Mouse (Mus musculus) heart, adult 2 months (tissue): ENCODE results near the gene Natd1. TPM values are rescaled to one million over a fixed set of nuclear protein-coding genes. Genes with fewer than 3 reads are reported as not detected.

Experiments
- DNase-seq, 2 experiments: peaks; one replicate each; pipeline ENCODE4 v3.0.0; 2021
- H3K27ac ChIP-seq: fragments of 200-600 bp; 2 replicates; pipeline ENCODE4 v1.8.1; 2022
- H3K27me3 ChIP-seq: fragments of 200-500 bp; 2 replicates; pipeline ENCODE4 v1.6.1; 2012; ENCODE audit warnings: mild to moderate bottlenecking, low read length, inconsistent platforms, mixed read lengths; ENCODE audit not compliant: control insufficient read depth, insufficient read depth
- H3K36me3 ChIP-seq: fragments of 200-500 bp; 2 replicates; pipeline ENCODE4 v1.6.1; 2012; ENCODE audit warnings: low read length, inconsistent platforms; ENCODE audit not compliant: control insufficient read depth, insufficient read depth
- H3K4me1 ChIP-seq: fragments of 200-500 bp; 2 replicates; pipeline ENCODE4 v1.6.1; 2011; ENCODE audit warnings: low read length; ENCODE audit not compliant: control insufficient read depth, insufficient read depth
- H3K4me3 ChIP-seq: fragments of 200-600 bp; 2 replicates; pipeline ENCODE4 v1.8.1; 2022
- H3K79me2 ChIP-seq: fragments of 200-500 bp; replicated peaks from 2 replicates; pipeline ENCODE4 v1.6.1; 2012; ENCODE audit warnings: mild to moderate bottlenecking, inconsistent platforms, low read length, moderate library complexity, mixed read lengths; ENCODE audit not compliant: control insufficient read depth, insufficient read depth
- H3K9ac ChIP-seq: fragments of 200-500 bp; 2 replicates; pipeline ENCODE4 v1.6.1; 2012; ENCODE audit warnings: low read depth, mild to moderate bottlenecking, control low read depth, inconsistent platforms, low read length, mixed read lengths
- CTCF ChIP-seq: fragments of 200-600 bp; IDR thresholded peaks from 2 replicates; pipeline ENCODE4 v1.8.1; 2022; ENCODE audit warnings: antibody characterized with exemption, mild to moderate bottlenecking, moderate library complexity
- EP300 ChIP-seq: fragments of 200-500 bp; IDR thresholded peaks from 2 replicates; pipeline ENCODE4 v1.6.1; 2011; ENCODE audit warnings: low read depth, low read length, control low read depth; ENCODE audit not compliant: insufficient read depth
- POLR2A ChIP-seq: fragments of 200-500 bp; IDR thresholded peaks from 2 replicates; pipeline ENCODE4 v1.6.1; 2011; ENCODE audit warnings: mild to moderate bottlenecking, low read depth, low read length, control low read depth; ENCODE audit not compliant: insufficient read depth
- WGBS: fragments of 180-500 bp; shearing (Covaris S2); methylation state at CpG from one replicate; pipeline ENCODE4 v1.1.7; 2018; 5-methylcytosine and 5-hydroxymethylcytosine counted together
- intact Hi-C: fragments of 180-260 bp; cut with DNase I; formaldehyde crosslinking; loops from one replicate; pipeline ENCODE4 v1.15.1; 2025
- polyA plus RNA-seq: library from polyadenylated mRNA; depleted of rRNA; stranded (reverse); fragments of >200 nt; gene quantifications from 2 replicates; pipeline ENCODE4 v1.2.3, GENCODE M21; 2012
- total RNA-seq, 2 experiments: library from RNA; stranded (reverse); gene quantifications; 2 replicates each; pipeline ENCODE4 v1.2.3; 2021

Natd1 gene
- total and polyA plus RNA-seq, 3 experiments: 11.4 to 15.6 (median 13.4) TPM

DNA sequence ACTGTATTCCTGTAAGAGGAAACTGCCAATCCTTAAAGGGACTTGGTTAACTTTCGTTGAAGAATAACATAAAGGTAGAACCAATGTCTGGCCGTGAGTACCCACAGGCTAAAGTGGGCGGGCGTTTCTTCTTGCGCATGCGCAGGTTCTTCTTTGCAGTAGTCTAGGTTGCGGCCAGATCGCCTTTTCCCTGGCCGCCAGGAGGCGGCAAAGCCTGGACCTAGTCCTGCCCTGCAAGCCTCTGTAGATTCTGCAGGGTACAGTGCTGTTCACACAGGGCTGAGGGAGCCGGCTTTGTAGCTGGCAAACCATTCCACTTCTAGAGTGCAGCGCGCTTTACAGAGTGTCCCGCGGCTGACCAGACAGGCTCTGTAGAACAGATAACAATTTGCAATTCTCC, 39.3 kb upstream of the Natd1 start:
- Histone ChIP-seq H3K9ac (no peak overlapping the region), H3K36me3 (no peaks in the 10 kb centered on the region), H3K4me3 (no peak overlapping the region), H3K4me1 (peaks cover 3% of the 10 kb centered on the region), H3K27ac (no peak overlapping the region; the same call in 1 of the 2 replicates), H3K79me2 (no peaks in the 10 kb centered on the region), H3K27me3 (no peaks in the 10 kb centered on the region)
- WGBS: 7% methylated on average over 15 of the region's 15 CpGs
- intact Hi-C loops: loop anchor here (1.0 to 5.0 kb wide), 2 partner anchors 88 to 137 kb away; no protein-coding TSS in a partner anchor
- TF ChIP-seq POLR2A (no peak), EP300 (peak; percentile 70; the same call in 1 of the 2 replicates), CTCF (peak; percentile 91)
- peak; percentile 83 to 87 for DNase-seq

- WGBS: 90% methylated on average over 6 of the region's 6 CpGs
- Histone ChIP-seq H3K27ac (no peak overlapping the region), H3K36me3 (no peaks in the 10 kb centered on the region), H3K4me3 (no peak overlapping the region), H3K9ac (no peak overlapping the region), H3K4me1 (peaks cover 3% of the 10 kb centered on the region), H3K27me3 (no peaks in the 10 kb centered on the region), H3K79me2 (no peaks in the 10 kb centered on the region)
- intact Hi-C loops: loop anchor here (5.0 kb wide), 1 partner anchor 89 kb away; no protein-coding TSS in a partner anchor
- no peak for TF ChIP-seq CTCF
- TF ChIP-seq EP300: no peak
- no peak for TF ChIP-seq POLR2A
- DNase-seq: peak in 1 of 2 experiments; percentile 17
Measured at GRCm38 (mm10) chr11:60952986-60953385, 38.4 kb upstream of the Natd1 start.

DNA sequence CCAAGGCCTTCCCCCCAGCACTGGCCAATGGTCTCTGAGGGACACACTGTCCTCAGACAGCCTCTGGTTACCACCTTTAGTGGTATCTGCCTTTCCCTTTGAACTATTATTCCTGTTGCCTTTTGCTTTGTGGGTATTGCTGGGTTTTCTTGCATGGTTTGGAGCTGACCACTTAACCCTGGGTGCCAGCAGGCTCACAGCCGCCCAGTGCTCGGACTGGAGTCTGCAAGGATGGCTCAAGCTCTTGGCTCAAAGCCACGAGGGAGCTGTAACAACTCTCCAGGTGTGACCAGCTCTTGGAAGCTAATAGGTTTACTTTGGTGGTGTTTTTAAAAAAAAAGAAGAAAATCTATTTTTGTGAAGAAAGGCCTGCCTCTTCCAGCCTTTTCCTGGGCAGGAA, 37.8 kb upstream of the Natd1 start:
- no peaks in the 10 kb centered on the region for H3K36me3 ChIP-seq
- 88% methylated on average over 3 of the region's 3 CpGs for WGBS
- H3K4me3 ChIP-seq: no peak overlapping the region
- H3K4me1 ChIP-seq: peaks cover 3% of the 10 kb centered on the region
- DNase-seq: no peak
- TF ChIP-seq POLR2A (no peak), CTCF (no peak), EP300 (no peak)
- H3K79me2 ChIP-seq: no peaks in the 10 kb centered on the region
- no peak overlapping the region for H3K27ac ChIP-seq
- H3K27me3 ChIP-seq: no peaks in the 10 kb centered on the region
- no peak overlapping the region for H3K9ac ChIP-seq
- intact Hi-C loops: loop anchor here (5.0 kb wide), 1 partner anchor 90 kb away; no protein-coding TSS in a partner anchor

- no peak overlapping the region for H3K27ac ChIP-seq
- H3K36me3 ChIP-seq: no peaks in the 10 kb centered on the region
- H3K4me1 ChIP-seq: peaks cover 3% of the 10 kb centered on the region
- H3K9ac ChIP-seq: no peak overlapping the region
- WGBS: 88% methylated on average over 5 of the region's 5 CpGs
- TF ChIP-seq POLR2A: no peak
- intact Hi-C loops: loop anchor here (5.0 kb wide), 1 partner anchor 90 kb away; no protein-coding TSS in a partner anchor
- H3K79me2 ChIP-seq: no peaks in the 10 kb centered on the region
- no peaks in the 10 kb centered on the region for H3K27me3 ChIP-seq
- DNase-seq: no peak
- no peak overlapping the region for H3K4me3 ChIP-seq
Measured at GRCm38 (mm10) chr11:60951896-60952295, 37.3 kb upstream of the Natd1 start.

GRCm38 (mm10) chr11:60945003-60945402, 30.5 kb upstream of the Natd1 start:
- no peaks in the 10 kb centered on the region for H3K36me3 ChIP-seq
- 84% methylated on average over 4 of the region's 4 CpGs for WGBS
- H3K27me3 ChIP-seq: no peaks in the 10 kb centered on the region
- no peaks in the 10 kb centered on the region for H3K79me2 ChIP-seq
- intact Hi-C loops: no loop called here
- TF ChIP-seq EP300 (no peak), CTCF (no peak), POLR2A (no peak)
- no peak for DNase-seq
- H3K27ac ChIP-seq: no peak overlapping the region
- peaks cover 5% of the 10 kb centered on the region; the same call in 1 of the 2 replicates for H3K4me1 ChIP-seq
- H3K4me3 ChIP-seq: no peak overlapping the region
- H3K9ac ChIP-seq: no peak overlapping the region

- H3K9ac ChIP-seq: no peak overlapping the region
- 77% methylated on average over 9 of the region's 9 CpGs for WGBS
Measured at GRCm38 (mm10) chr11:60942263-60943015, 27.9 kb upstream of the Natd1 start.

More at GRCm38 (mm10) chr11:60942263-60943015, 27.9 kb upstream of the Natd1 start:
- TF ChIP-seq POLR2A: no peak
- TF ChIP-seq CTCF: no peak
- TF ChIP-seq EP300: no peak
- DNase-seq: no peak
- Histone ChIP-seq H3K4me3 (no peak overlapping the region), H3K4me1 (peaks cover 13% of the 10 kb centered on the region), H3K27me3 (no peaks in the 10 kb centered on the region), H3K79me2 (peaks cover 2% of the 10 kb centered on the region; the same call in 1 of the 2 replicates), H3K36me3 (no peaks in the 10 kb centered on the region), H3K27ac (no peak overlapping the region)
- intact Hi-C loops: no loop called here
